Mouse (Mus musculus) testis, adult 2 months (tissue): Measurements from ENCODE around the gene Acap2.

ENCODE experiments used
- CTCF ChIP-seq: fragments of 200-500 bp; IDR thresholded peaks from 2 replicates; pipeline ENCODE4 v1.5.1; 2012; ENCODE audit warnings: low read depth, mild to moderate bottlenecking, inconsistent platforms, low read length, moderate library complexity; ENCODE audit not compliant: control insufficient read depth, insufficient read depth, insufficient replicate concordance
- POLR2A ChIP-seq: fragments of 200-500 bp; IDR thresholded peaks from 2 replicates; pipeline ENCODE4 v1.6.1; 2012; ENCODE audit warnings: low read depth, mild to moderate bottlenecking, inconsistent platforms, low read length, moderate library complexity; ENCODE audit not compliant: control insufficient read depth

GRCm38 (mm10) chr16:31204216-31204615 is 3.2 kb upstream of the Acap2 start:
- no peak for TF ChIP-seq CTCF
- TF ChIP-seq POLR2A: no peak
